Mouse (Mus musculus) heart, postnatal 0 days (tissue): Measurements from ENCODE around the gene Cldn10.

ENCODE experiments used
- CTCF ChIP-seq: IDR thresholded peaks from 2 replicates; pipeline ENCODE4 v1.5.1; 2016; ENCODE audit warnings: antibody characterized with exemption, control low read depth, low read depth
- EP300 ChIP-seq: IDR thresholded peaks from 2 replicates; pipeline ENCODE4 v1.6.1; 2016; ENCODE audit warnings: antibody characterized with exemption, low read depth

GRCm38 (mm10) chr14:118868102-118868724 lies 80.5 kb downstream of the Cldn10 start:
- no peak for TF ChIP-seq CTCF
- no peak for TF ChIP-seq EP300
